Mouse (Mus musculus) midbrain, postnatal 0 days (tissue): Measurements from ENCODE around the gene Rmi2. TPM values are rescaled to one million over a fixed set of nuclear protein-coding genes. Genes with fewer than 3 reads are reported as not detected.

Experiments
- ATAC-seq: fragments of 200-750 bp; cut with Nextera tagmentation; 2 replicates; pipeline ENCODE4 v1.8.0; 2017; ENCODE audit warnings: moderate number of reproducible peaks, mild to moderate bottlenecking, moderate TSS enrichment, moderate library complexity; ENCODE audit not compliant: low FRiP score
- DNase-seq: peaks from one replicate; pipeline ENCODE4 v3.0.0-alpha.2; 2015; ENCODE audit warnings: low spot score
- H3K27ac ChIP-seq: fragments of 300-500 bp; sonication (generic); 2 replicates; pipeline ENCODE4 v1.5.1; 2014; ENCODE audit warnings: low read depth, mild to moderate bottlenecking, low read length, mixed read lengths
- H3K27me3 ChIP-seq: fragments of 300-500 bp; sonication (generic); 2 replicates; pipeline ENCODE4 v1.6.1; 2014; ENCODE audit warnings: low read length, control low read depth, mixed read lengths; ENCODE audit not compliant: insufficient read depth
- H3K36me3 ChIP-seq: fragments of 300-500 bp; sonication (generic); 2 replicates; pipeline ENCODE4 v1.6.1; 2014; ENCODE audit warnings: low read length, control low read depth, mixed read lengths; ENCODE audit not compliant: insufficient read depth
- H3K4me1 ChIP-seq: fragments of 300-500 bp; sonication (generic); 2 replicates; pipeline ENCODE4 v1.6.1; 2014; ENCODE audit warnings: mild to moderate bottlenecking, control low read depth, antibody characterized with exemption, low read length, mixed read lengths; ENCODE audit not compliant: insufficient read depth
- H3K4me2 ChIP-seq: fragments of 300-500 bp; sonication (generic); 2 replicates; pipeline ENCODE4 v1.6.1; 2014; ENCODE audit warnings: low read depth, mild to moderate bottlenecking, low read length, mixed read lengths; ENCODE audit not compliant: poor library complexity, severe bottlenecking
- H3K4me3 ChIP-seq: fragments of 300-500 bp; sonication (generic); 2 replicates; pipeline ENCODE4 v1.5.1; 2014; ENCODE audit warnings: low read depth, mild to moderate bottlenecking, low read length, moderate library complexity
- H3K9ac ChIP-seq: fragments of 300-500 bp; sonication (generic); replicated peaks from 2 replicates; pipeline ENCODE4 v1.6.1; 2014; ENCODE audit warnings: mild to moderate bottlenecking, low read length, moderate library complexity, mixed read lengths; ENCODE audit not compliant: poor library complexity, severe bottlenecking
- H3K9me3 ChIP-seq: fragments of 300-500 bp; sonication (generic); 2 replicates; pipeline ENCODE4 v1.6.1; 2016; ENCODE audit warnings: low read length, control low read depth
- CTCF ChIP-seq: IDR thresholded peaks from 2 replicates; pipeline ENCODE4 v1.5.1; 2016; ENCODE audit warnings: antibody characterized with exemption, mild to moderate bottlenecking
- WGBS: fragments of 180-500 bp; shearing (Covaris S2); extraction: QIAGEN DNeasy Blood & Tissue Kit; methylation state at CpG from one replicate; pipeline ENCODE4 v1.1.7; 2014; 5-methylcytosine and 5-hydroxymethylcytosine counted together
- polyA plus RNA-seq: library from polyadenylated mRNA; unstranded; fragments of >200 nt; fragmentation: Nextera tagmentation; extraction: Ambion mirVana; gene quantifications from 2 replicates; pipeline ENCODE4 v1.2.1, GENCODE M21; 2015
- total RNA-seq: library from RNA; depleted of rRNA; stranded (reverse); fragments of >200 nt; gene quantifications from 2 replicates; pipeline ENCODE4 v1.2.3, GENCODE M21; 2014

Gene Rmi2
- total and polyA plus RNA-seq, 2 experiments from 2014 or later, result 0.22 to 1.1 TPM

- Histone ChIP-seq H3K9me3 (no peaks in the 10 kb centered on the region), H3K4me1 (no peaks in the 10 kb centered on the region), H3K36me3 (no peaks in the 10 kb centered on the region), H3K27ac (no peak overlapping the region), H3K4me2 (no peak overlapping the region), H3K9ac (no peak overlapping the region), H3K27me3 (no peaks in the 10 kb centered on the region), H3K4me3 (no peak overlapping the region)
- DNase-seq (no peak), ATAC-seq (no peak)
- TF ChIP-seq CTCF, result no peak
These were observed 30.7 kb downstream of the Rmi2 start for GRCm38 (mm10) chr16:10865592-10865987.

- TF ChIP-seq CTCF, result no peak
- Histone ChIP-seq H3K4me3 (no peak overlapping the region), H3K27me3 (no peaks in the 10 kb centered on the region), H3K9me3 (no peaks in the 10 kb centered on the region), H3K27ac (no peak overlapping the region), H3K4me1 (no peaks in the 10 kb centered on the region), H3K4me2 (no peak overlapping the region), H3K9ac (no peak overlapping the region), H3K36me3 (no peaks in the 10 kb centered on the region)
- DNase-seq (no peak), ATAC-seq (no peak)
- 91% methylated on average over 8 of the region's 8 CpGs for WGBS
These were observed 32.0 kb downstream of the Rmi2 start for GRCm38 (mm10) chr16:10866841-10867240.

DNA sequence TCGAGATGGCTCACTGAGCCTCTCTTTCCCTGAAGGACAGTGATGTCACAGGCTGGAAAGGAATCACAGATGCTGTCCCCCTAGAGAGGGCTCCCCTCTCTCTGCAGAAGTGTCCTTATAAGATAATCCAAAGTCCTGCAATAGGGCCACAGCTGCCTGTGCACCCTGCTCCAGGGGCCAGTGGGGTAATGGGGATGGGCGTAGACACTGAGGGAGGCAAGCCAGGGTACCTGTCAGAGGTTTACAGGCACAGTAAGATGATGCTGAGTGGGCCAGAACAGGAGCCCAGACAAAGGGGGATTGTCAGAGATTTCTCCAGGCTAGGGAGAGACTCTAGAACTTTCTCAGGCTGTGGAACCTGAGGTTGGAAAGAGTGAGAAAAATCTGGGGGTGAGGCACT, 32.6 kb downstream of the Rmi2 start:
- Histone ChIP-seq H3K4me1 (no peaks in the 10 kb centered on the region), H3K27ac (no peak overlapping the region), H3K4me3 (no peak overlapping the region), H3K9ac (no peak overlapping the region), H3K4me2 (no peak overlapping the region), H3K36me3 (no peaks in the 10 kb centered on the region), H3K9me3 (no peaks in the 10 kb centered on the region), H3K27me3 (no peaks in the 10 kb centered on the region)
- DNase-seq (no peak), ATAC-seq (no peak)
- 93% methylated on average over 2 of the region's 2 CpGs for WGBS
- TF ChIP-seq CTCF, result no peak

DNA sequence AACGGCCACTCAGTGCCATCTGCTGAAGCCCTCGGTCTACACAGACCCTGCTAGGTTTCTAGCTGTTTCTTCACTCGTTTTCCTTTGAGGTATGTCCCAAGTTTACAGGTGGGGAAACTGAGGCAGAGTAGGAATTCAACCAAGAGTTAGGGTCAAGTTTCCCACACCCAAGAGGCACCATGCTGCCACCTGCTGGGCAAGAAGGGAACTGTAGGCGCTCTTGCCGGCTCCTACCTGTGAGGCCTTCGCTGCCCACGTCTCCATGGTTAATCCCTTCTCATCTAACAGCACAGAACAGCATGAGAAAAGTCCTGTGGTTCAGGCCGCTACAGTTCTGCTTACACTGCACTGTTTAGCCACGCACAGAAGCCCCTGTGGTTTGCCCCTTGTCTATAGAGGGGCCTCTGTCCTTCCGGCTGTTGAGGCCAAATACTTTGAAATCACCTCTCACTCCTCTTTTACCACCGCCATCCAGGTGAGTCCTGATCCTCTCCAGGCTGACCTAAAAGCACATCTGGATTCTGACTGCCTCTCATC, 33.1 kb downstream of the Rmi2 start:
- ATAC-seq, result no peak
- TF ChIP-seq CTCF, result peak; percentile 86
- no peaks in the 10 kb centered on the region for H3K9me3 ChIP-seq

DNA sequence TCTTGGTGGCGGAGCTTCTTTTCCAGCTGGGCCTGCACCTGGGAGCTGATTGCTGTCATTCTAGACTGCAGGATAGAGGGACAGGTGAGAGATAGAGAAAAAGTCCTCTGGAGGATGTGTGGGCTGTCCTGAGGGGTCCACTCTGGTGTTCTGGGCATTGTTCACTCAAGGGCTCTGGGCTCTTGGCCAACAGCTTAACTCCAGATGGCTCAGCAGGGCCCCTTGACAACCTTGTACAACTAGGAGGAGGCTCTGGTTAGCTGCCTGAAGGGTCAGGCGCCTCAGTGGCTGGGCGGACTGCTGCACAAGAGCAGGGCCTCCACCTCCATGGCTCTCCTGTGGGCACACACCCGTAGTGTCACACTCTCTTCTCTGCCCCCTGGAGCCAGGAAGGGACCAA, 36.1 kb downstream of the Rmi2 start:
- no peak overlapping the region for H3K27ac ChIP-seq
- no peak overlapping the region for H3K4me2 ChIP-seq
- TF ChIP-seq CTCF, result no peak
- H3K9ac ChIP-seq, result no peak overlapping the region
- no peaks in the 10 kb centered on the region for H3K27me3 ChIP-seq
- no peaks in the 10 kb centered on the region for H3K4me1 ChIP-seq
- H3K4me3 ChIP-seq, result no peak overlapping the region
- WGBS, result 55% methylated on average over 4 of the region's 4 CpGs
- H3K36me3 ChIP-seq, result no peaks in the 10 kb centered on the region
- H3K9me3 ChIP-seq, result no peaks in the 10 kb centered on the region
- ATAC-seq, result no peak
- DNase-seq, result peak; percentile 49

More for the DNA sequence above, 33.1 kb downstream of the Rmi2 start:
- no peak overlapping the region for H3K27ac ChIP-seq
- H3K9ac ChIP-seq, result no peak overlapping the region
- 39% methylated on average over 11 of the region's 11 CpGs for WGBS
- H3K4me3 ChIP-seq, result no peak overlapping the region
- no peaks in the 10 kb centered on the region for H3K27me3 ChIP-seq
- DNase-seq, result peak; percentile 40
- no peaks in the 10 kb centered on the region for H3K4me1 ChIP-seq
- H3K4me2 ChIP-seq, result no peak overlapping the region
- no peaks in the 10 kb centered on the region for H3K36me3 ChIP-seq

- no peak overlapping the region for H3K27ac ChIP-seq
- no peak overlapping the region for H3K4me3 ChIP-seq
- WGBS, result 77% methylated on average over 4 of the region's 4 CpGs
- H3K4me1 ChIP-seq, result no peaks in the 10 kb centered on the region
- TF ChIP-seq CTCF, result no peak
- H3K9me3 ChIP-seq, result no peaks in the 10 kb centered on the region
- H3K4me2 ChIP-seq, result no peak overlapping the region
- no peak overlapping the region for H3K9ac ChIP-seq
- H3K27me3 ChIP-seq, result no peaks in the 10 kb centered on the region
- DNase-seq, result no peak
- ATAC-seq, result no peak
- H3K36me3 ChIP-seq, result no peaks in the 10 kb centered on the region
These were observed 38.0 kb downstream of the Rmi2 start for GRCm38 (mm10) chr16:10872825-10873360.
